Mouse (Mus musculus): ENCODE data around the gene Sept3.

The Sept3 gene

GRCm38 (mm10) chr15:82339634-82340254 lies 65.1 kb downstream of the Sept3 start:
- no peak for DNase-seq (ENCODE audit: low spot score in 2 of 2)

GRCm38 (mm10) chr15:82340414-82341035 lies 65.8 kb downstream of the Sept3 start:
- no peak for DNase-seq (ENCODE audit: low spot score in 2 of 2)

GRCm38 (mm10) chr15:82341036-82341501 lies 66.4 kb downstream of the Sept3 start:
- DNase-seq (ENCODE audit: low spot score in 2 of 2) = no peak

GRCm38 (mm10) chr15:82341675-82342542 lies 67.2 kb downstream of the Sept3 start:
- DNase-seq (ENCODE audit: low spot score in 2 of 2) = no peak

- no peak for DNase-seq (ENCODE audit: low spot score in 2 of 2)
Observed at GRCm38 (mm10) chr15:82342543-82342935, 67.8 kb downstream of the Sept3 start.

GRCm38 (mm10) chr15:82343368-82344287 lies 68.9 kb downstream of the Sept3 start:
- DNase-seq (ENCODE audit: low spot score in 2 of 2) = no peak
